Mouse (Mus musculus) kidney, adult 2 months (tissue): ENCODE results near the gene Spc25.

ENCODE experiments used
- CTCF ChIP-seq: fragments of 200-500 bp; conservative IDR thresholded peaks from 2 replicates; pipeline ENCODE4 v1.5.1; 2011; ENCODE audit warnings: low read depth, mild to moderate bottlenecking, control low read depth, low read length, moderate library complexity, mixed read lengths; ENCODE audit not compliant: insufficient read depth, insufficient read length
- POLR2A ChIP-seq: fragments of 200-500 bp; IDR thresholded peaks from one replicate; pipeline ENCODE4 v1.6.1; 2011; ENCODE audit warnings: low read depth, low read length, control low read depth

- TF ChIP-seq CTCF: no peak
- no peak for TF ChIP-seq POLR2A
These were observed 47.1 kb downstream of the Spc25 start for GRCm38 (mm10) chr2:69158907-69159306.
